Mouse (Mus musculus) erythroblast, adult 5-6 weeks (primary cell): ENCODE data around the gene Dnttip2. TPM values are rescaled to one million over a fixed set of nuclear protein-coding genes. Genes with fewer than 3 reads are reported as not detected.

Source experiments
- ATAC-seq: replicated peaks from 2 replicates; pipeline ENCODE4 v1.8.0; 2016; ENCODE audit warnings: moderate number of reproducible peaks, mild to moderate bottlenecking, moderate TSS enrichment, inconsistent platforms; ENCODE audit not compliant: poor library complexity, low FRiP score, severe bottlenecking
- total RNA-seq, 2 experiments: library from RNA; stranded (forward) in 1 of 2; stranded (reverse) in 1 of 2; fragments of 150-400 nt in 1 of 2; fragments of 200-764, 138-1000 nt in 1 of 2; gene quantifications; 2 replicates each; pipeline versions ENCODE4 v1.2.3 to v1.2.4; 2015 to 2017; ENCODE audit warnings: low replicate concordance in 2 of 2

Dnttip2 gene
- total RNA-seq, 2 experiments from 2014 or later, result 19.3 to 70.5 TPM

DNA sequence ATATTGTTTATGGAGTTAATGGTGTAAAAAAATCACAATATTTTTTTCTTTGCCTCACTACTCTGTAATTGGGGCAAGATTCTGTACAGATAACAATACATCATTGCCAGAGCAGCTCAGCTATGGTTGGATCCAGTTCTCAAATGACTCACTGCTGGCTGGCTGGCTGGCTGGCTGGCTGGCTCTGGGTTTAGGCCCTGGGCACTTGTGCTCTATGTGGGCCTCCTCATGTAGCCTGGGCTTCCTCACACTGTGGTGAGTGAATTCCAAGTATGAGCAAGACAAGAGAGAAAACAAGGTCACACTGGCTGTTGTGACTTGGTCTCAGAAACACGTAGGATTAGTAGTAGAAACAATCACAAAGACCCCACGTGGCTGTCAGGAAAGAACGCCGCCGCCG lies 43.2 kb downstream of the Dnttip2 start:
- ATAC-seq, result no peak

DNA sequence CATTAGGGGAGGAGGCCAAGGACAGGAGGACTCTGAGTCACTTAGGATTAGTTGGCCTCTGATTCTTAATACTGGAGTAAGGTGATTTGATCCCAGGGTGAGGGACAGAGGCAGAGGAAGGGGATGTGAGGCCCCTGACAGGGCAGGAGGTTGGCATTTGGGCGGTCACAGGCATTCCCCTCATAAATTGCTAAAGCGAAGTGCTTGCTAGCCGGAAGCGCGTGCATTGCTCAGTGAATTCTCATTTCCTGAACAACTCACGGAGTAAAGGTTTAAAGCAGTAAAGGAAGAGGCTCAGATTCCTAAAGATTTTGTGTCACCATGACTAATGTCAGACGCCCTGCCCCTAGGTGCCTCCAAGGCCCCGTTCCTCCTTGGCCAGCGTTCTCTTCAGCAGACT lies 48.0 kb downstream of the Dnttip2 start:
- no peak for ATAC-seq

DNA sequence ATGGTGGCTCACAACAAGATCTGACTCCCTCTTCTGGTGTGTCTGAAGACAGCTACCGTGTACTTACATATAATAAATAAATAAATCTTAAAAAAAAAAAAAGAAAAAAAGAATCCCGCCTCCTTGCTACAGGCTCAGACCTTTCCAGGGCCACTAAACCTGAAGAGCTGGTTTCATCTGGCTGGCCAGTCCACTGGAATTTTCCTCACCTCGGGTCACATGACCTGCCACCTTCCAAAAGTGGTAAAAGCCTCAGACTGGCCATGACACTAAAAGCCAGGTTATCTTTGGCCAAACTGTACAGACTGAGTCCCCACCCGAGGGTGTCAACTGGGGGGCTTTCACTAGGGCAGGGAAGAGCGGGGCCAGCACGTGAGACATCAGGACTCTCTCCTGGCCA lies 49.7 kb downstream of the Dnttip2 start:
- no peak for ATAC-seq

DNA sequence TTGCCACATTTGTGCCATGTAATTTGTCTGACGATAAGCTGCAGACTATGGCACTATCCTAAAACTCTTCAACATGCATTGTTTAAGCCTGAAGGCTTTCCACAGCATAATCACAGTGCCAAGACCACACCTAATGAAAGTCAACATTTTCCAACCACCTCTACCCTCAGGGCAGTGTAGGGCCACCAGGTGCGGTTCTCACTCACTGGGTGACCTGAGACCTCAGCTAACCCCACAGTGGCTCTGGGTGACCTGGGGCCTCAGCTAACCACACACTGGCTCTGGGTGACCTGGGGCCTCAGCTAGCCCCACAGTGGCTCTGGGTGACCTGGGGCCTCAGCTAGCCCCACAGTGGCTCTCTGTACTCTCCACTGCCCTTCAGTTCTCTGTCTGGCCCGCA lies 50.3 kb downstream of the Dnttip2 start:
- ATAC-seq, result no peak

DNA sequence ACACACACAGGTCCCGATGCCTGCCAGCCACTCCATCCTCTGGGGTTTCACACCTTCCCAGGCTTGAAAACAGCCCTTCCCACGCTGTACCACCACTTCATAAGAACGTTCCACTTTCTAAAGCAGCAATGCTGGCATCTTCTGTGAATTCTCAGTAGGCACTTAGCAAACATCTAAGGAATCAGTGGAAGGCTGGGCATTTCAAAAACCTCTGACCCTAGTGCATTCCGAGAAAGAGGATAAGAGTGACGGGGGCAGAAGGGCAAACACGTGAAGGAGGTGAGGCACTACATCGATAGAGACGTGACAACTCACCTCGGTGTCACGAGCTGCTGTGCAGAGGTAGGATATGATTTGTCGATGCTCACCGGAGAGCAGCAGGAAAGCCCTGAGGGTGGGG lies 56.3 kb downstream of the Dnttip2 start:
- ATAC-seq, result no peak

DNA sequence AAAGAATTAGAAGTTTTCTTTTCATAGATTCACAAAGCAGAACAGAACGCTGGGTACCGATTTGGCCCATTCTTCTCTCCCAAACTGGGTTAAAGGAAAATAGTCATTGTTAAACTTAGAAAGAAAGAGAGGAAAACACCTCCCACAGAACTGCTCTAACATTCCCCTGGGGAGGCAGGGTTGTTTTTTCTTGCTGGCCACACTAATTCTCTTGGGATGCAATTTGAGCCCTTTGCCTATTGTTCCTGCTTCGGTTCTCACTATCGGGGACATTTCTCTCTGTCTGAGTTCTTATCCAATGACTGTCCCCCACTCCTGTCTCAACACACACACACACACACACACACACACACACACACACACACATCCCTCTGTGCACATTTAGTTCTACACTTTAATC lies 59.3 kb downstream of the Dnttip2 start:
- no peak for ATAC-seq

DNA sequence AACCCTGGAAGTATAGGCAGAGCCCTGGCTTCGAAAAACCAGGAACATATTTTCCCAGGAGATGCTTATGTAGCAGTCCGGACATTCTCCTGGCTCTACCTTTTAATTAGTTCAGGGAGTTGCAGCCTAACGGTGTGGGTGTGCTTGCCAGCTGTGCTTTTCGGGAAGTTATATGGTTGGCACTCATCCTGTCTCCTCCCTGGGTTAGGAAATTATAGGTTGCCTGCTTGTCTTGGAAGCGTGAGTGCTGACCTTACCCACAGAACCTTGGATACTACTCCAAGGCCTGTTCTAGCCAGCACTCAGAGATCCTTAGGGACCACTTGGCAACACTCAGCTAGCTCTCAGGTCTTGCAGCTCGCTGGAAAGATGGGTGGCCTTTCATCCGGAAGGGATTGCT lies 59.7 kb downstream of the Dnttip2 start:
- no peak for ATAC-seq

DNA sequence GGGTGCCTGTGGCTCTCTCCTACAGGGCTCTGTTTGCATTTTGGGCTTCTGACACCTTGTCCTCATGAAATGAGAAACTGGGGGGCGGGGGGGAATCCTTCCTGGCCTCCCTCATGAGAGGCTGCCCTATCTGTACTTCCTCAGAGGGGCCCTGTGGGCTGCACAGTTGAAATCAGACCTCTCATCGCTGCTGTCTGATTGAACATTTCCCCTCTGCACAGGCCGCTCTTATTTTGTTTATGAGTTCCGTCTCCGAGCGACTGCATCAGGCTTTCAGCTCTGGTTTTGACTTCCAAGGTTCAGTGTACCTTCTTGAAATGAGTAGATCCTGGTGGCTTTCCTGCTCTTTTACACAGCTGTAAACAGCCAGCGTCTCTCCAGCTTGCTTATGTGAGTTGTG lies 60.2 kb downstream of the Dnttip2 start:
- no peak for ATAC-seq

Other genes with a start within 250 kb of the Dnttip2 start
- not detected in 2 replicates for gene Abca4, start 229.9 kb upstream of the Dnttip2 start, total RNA-seq (2015; ENCODE audit: low replicate concordance)
- gene Abca4, start 229.9 kb upstream of the Dnttip2 start, total RNA-seq (2017; ENCODE audit: low replicate concordance), result 0.51 TPM in 1 of 2 replicates, not detected in the other
- 276 and 381 TPM in 2 replicates for gene Gclm, start 28.8 kb upstream of the Dnttip2 start, total RNA-seq (2015; ENCODE audit: low replicate concordance)
- 373 and 560 TPM in 2 replicates for gene Gclm, start 28.8 kb upstream of the Dnttip2 start, total RNA-seq (2017; ENCODE audit: low replicate concordance)
- 1.3 TPM in 1 of 2 replicates, not detected in the other for gene Bcar3, start 19.7 kb downstream of the Dnttip2 start, total RNA-seq (2015; ENCODE audit: low replicate concordance)
- 0.34 and 0.70 TPM in 2 replicates for gene Bcar3, start 19.7 kb downstream of the Dnttip2 start, total RNA-seq (2017; ENCODE audit: low replicate concordance)